Mouse (Mus musculus): ENCODE measurements at regions not wholly inside any gene's neighbourhood (a gene's known extent, or its start where the extent isn't known, plus 50 kb on each side); places are given as distances from the start of the nearest gene placed in this dataset.
"Not testable (repeated sequence)": the region's sequence is repeated elsewhere in the genome, so short reads cannot be mapped to it uniquely, and the experiment has no call there.

GRCm38 (mm10) chr14:52913814-52914213, 418.3 kb upstream of the Olfr1507 start:
- not testable (repeated sequence) for TF ChIP-seq POLR2A (IDR thresholded peaks at IDR 0.05; ENCODE audit: control insufficient read depth, low read depth, low read length); CTCF (IDR thresholded peaks at IDR 0.05; ENCODE audit: control insufficient read depth, insufficient read depth, insufficient replicate concordance, low read depth, low read length)

Data from testis, adult 2 months (tissue).